Mouse (Mus musculus): Measurements from ENCODE around the gene Tmpo.
A peak's percentile ranks its signal among the peaks of the same experiment; 100 is the strongest.

The Tmpo gene

GRCm38 (mm10) chr10:91180761-91181460 is at the start of gene Tmpo:
TSS of gene Tmpo (minus strand) at chr10:91181315.
- DNase-seq (ENCODE audit: low read depth, low spot score), result no peak

- DNase-seq (ENCODE audit: low read depth, low spot score), result no peak
These were observed 49.3 kb upstream of the Tmpo start for GRCm38 (mm10) chr10:91230400-91230799.

DNA sequence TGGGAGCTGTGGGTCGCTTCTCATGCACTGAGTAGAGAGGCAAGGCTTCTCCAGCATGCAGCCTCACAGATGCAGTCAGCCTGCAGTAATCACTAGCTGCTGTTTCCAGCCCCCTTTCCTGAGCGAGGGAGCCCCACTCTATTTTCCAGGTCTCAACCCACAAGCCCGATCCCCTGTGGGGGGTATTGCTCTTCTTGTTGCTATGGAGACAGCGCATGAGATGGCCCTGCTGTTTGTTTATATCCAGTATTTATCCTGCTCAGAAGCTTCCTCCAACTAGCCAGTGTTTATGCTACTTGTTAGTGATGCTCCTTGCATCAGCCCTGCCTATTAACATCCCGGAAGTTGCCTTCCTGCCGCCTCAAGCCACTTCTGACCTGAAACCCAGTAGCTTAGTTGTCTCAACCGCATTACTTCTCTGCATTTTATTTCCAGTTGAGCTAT is 48.4 kb upstream of the Tmpo start:
- DNase-seq (ENCODE audit: low read depth, low spot score), result no peak

- DNase-seq (ENCODE audit: low read depth, low spot score), result no peak
These were observed 47.9 kb upstream of the Tmpo start for GRCm38 (mm10) chr10:91228924-91229517.

- DNase-seq (ENCODE audit: low read depth, low spot score), result no peak
These were observed 45.9 kb upstream of the Tmpo start for GRCm38 (mm10) chr10:91227034-91227433.

DNA sequence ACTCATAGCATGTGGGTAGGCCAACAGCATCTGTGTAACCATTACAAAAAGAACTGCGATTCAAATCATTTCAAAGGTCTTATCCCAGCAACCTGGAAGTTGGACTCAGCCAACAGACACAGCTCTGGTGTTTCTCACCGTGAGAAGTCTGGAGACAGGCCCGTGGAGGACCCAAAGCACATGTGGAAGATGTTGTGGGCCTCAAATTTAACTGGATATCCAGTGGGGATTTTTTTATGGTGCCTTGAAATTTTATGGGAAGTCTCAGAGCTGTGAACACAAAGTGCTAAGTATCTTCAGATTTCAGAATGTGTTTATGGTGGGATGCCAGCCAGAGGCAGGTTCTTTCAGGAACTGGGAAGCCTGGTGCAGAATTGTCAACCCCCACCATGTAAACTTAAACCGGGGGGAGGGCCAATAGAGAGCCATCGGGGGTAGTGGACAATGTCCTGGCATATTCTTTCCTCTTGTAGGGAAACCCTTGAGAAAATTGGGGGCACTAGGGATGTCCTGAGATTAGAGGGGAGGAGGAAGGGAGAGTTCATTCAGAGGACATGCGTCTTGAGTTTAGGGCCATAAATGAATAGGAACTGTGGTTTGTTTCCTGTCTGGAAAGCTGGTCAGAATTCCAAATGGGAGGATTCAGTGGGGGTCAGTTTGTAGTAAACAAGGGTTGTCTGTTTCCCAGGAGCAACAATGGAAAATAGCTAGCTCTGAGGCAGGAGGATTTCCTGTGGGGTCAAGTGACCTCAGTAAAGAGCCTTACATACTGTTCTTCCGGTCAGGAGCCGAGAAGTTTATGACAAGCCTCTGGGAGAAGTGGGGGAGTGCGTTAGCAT is 41.5 kb upstream of the Tmpo start:
- no peak for DNase-seq (ENCODE audit: low read depth, low spot score)

DNA sequence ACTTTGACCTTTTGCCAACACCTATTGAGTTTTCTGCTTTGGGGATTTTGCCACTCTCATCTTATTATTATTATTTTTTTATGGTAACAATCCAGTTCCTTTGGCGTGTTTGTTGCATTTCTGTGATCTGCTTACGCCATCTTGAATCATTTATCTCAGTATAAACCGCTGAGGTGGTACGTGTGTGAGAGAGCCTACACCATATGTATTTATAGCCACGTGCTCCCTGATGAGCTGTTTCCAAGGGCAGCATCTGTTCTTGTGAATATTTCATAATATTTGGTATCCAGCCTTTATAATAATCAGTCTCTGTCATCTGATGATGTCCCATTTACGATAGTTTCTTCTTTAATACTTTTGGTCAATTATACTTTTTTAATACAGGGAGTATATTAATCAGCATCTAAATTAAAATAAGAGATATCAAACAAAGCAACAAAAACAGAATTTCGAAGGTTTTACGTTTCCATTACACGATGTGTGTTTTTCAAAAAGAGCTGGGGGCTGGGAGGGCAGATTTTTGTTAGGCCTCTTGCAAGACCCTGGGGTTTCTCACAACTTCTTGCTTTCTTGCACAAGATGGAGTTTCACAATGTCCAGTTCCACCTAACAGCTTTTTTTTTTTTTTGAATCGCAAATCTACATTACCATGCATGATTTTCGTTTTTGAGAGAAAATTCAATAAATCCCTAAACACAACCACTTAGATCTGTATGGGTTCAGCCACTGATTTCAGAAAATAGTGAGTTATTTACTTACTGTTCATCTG is 28.0 kb upstream of the Tmpo start:
- no peak for DNase-seq (ENCODE audit: low read depth, low spot score)

GRCm38 (mm10) chr10:91208461-91208860 is 27.3 kb upstream of the Tmpo start:
- no peak for DNase-seq (ENCODE audit: low read depth, low spot score)

- DNase-seq (ENCODE audit: low read depth, low spot score), result no peak
These were observed 26.2 kb upstream of the Tmpo start for GRCm38 (mm10) chr10:91207275-91207674.

DNA sequence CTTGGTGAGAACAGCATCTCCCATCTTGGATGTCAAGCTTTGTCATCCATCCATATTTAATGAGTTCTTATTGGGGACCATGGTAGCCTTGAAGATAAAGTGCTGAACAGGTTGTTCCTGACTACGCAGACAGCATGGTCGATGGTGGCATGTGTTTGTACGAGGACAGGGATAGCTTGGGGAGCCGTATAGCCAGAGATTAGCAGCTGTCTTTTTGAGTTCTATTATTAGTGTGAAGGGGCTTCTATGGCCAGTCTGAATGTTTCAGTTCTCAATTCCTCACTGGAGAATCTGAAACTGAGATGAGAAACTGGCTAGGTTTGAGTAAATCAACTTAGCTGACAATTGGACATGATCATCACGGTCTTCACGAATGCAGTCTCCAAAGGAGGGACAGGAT is 24.5 kb upstream of the Tmpo start:
- no peak for DNase-seq (ENCODE audit: low read depth, low spot score)

DNA sequence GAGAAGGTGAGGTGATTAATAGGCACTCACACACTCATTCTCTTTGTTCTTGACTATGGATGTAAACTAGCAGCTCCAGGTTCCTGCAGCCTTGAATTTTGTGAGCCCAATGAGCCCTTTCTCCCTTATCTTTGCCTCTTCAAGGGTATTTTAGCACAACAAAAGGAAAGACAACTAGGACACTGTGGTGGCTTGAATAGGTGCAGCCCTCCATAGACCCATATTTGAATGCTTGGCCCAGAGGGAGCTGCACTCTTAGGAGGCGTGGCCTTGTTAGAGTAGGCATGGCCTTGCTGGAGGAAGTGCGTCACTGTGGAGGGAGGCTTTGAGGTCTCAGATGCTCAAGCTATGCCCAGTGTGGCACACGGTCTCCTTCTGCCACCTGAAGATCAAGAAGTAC is 19.5 kb upstream of the Tmpo start:
- DNase-seq (ENCODE audit: low read depth, low spot score), result no peak

DNA sequence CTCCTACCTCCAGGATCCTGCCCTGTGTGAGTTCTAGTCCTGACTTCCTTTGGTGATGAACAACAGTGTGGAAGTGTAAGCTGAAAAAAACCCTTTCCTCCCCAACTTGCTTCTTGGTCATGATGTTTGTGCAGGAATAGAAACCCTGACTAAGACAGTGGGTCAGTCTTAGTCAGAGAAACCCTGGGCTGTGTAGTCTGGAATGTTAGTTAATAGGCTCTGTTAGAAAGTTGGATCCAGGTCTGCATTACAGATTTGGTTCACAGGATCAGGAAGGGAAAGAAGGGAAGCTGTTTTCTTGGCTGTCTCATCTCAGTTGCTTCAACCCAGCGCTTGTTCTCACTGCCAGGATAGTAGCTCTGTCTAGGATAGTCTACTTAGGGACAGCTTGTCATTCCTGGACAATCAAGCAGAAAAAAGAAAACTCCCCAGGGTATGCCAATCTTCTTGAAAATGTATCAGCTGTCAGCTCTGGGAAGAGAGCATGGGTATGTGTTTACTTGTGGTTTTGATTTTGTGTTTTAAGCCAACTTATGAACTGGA is 18.2 kb upstream of the Tmpo start:
- no peak for DNase-seq (ENCODE audit: low read depth, low spot score)

- no peak for DNase-seq (ENCODE audit: low read depth, low spot score)
These were observed 16.6 kb upstream of the Tmpo start for GRCm38 (mm10) chr10:91197704-91198103.

GRCm38 (mm10) chr10:91196778-91197177 is 15.7 kb upstream of the Tmpo start:
- no peak for DNase-seq (ENCODE audit: low read depth, low spot score)

DNA sequence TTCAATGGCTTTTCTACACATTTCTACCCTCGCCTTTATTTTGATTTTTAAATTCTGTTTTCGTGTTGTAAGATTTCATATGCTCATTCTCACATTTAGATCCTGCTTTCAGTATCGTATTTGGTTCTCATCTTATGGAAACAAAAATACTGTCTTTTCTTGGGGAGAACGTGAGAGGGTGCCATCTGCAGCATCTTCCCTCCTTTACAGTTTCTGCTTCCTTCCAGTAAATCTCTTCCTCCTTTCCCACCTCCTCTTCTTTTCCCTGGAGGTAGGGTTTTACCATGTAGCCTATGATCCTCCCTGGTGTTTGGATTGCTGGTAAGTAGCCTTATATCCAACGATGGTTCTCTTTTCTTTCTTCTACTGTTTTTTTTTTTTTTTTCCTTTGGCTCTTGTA is 14.6 kb upstream of the Tmpo start:
- no peak for DNase-seq (ENCODE audit: low read depth, low spot score)

GRCm38 (mm10) chr10:91195091-91195490 is 14.0 kb upstream of the Tmpo start:
- DNase-seq (ENCODE audit: low read depth, low spot score), result no peak

- DNase-seq (ENCODE audit: low read depth, low spot score), result no peak
These were observed 10.7 kb upstream of the Tmpo start for GRCm38 (mm10) chr10:91191851-91192250.

- no peak for DNase-seq (ENCODE audit: low read depth, low spot score)
These were observed 8.4 kb upstream of the Tmpo start for GRCm38 (mm10) chr10:91189476-91189875.

- DNase-seq (ENCODE audit: low read depth, low spot score), result no peak
These were observed 7.7 kb upstream of the Tmpo start for GRCm38 (mm10) chr10:91188684-91189287.

DNA sequence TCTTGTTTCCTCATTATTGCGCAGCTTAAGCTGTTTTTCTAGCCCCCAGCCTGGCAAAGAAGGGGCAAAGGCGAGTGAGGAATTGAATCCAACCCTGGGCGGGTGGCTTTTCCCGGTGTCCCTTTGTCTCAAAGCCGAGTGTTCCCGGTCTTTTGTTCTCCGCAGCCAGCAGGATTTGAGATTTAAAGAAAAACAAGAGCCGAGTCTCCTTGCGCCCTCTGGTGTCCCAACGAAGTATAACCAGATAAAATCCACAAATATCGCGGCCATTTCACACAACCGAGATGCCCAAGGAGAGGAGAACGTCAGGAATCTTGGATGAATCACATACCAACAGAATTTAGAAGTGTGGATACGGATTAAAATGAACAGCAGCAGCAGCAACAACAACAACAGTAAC is 6.8 kb upstream of the Tmpo start:
- DNase-seq (ENCODE audit: low read depth, low spot score), result peak; percentile 79

GRCm38 (mm10) chr10:91187349-91187748 is 6.2 kb upstream of the Tmpo start:
- DNase-seq (ENCODE audit: low read depth, low spot score), result no peak
